8 mouse cellular contexts compared by ENCODE assay signal in the genomic region with DNA sequence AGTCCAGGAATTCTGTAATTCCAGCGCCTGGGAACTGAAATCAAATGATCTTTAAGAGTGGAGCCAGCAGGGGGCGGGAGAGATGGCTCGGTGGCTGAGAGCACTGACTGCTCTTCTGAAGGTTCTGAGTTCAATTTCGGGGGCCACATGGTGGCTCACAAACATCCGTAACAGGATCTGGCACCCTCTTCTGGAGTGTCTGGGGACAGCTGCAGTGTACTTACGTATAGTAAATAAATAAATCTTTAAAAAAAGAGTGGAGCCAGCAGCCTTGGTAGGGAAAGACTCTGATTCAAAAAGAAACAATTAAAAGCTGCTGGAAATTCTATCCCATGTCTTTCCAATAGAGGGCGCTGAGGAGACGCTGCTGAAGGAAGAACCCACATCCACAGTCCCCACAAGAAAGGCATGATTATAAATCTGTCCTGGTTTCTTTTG. TPM values are rescaled to one million over a fixed set of nuclear protein-coding genes. Genes with fewer than 3 reads are reported as not detected.
DNase-seq lines count a peak whose midpoint lies in the region; ATAC-seq and TF ChIP-seq lines count a peak whose summit lies in the region.

No protein-coding gene starts in this region.

- no peak overlapping the region for H3K4me2 ChIP-seq in forebrain, embryonic 14.5 days (ENCODE audit: low read length)
- H3K4me2 ChIP-seq in forebrain, embryonic 13.5 days = no peak overlapping the region
- H3K4me2 ChIP-seq in midbrain, embryonic 11.5 days = no peak overlapping the region
- no peak overlapping the region for H3K4me2 ChIP-seq in midbrain, embryonic 13.5 days (replicated peaks)

- no peaks in the 10 kb centered on the region for H3K4me1 ChIP-seq in forebrain, embryonic 14.5 days (ENCODE audit: control insufficient read depth, insufficient read depth, low read length)
- H3K4me1 ChIP-seq in forebrain, embryonic 13.5 days = 0 out of 2 replicates have a peak, but pooled peaks cover 8% of the 10 kb centered on the region
- H3K4me1 ChIP-seq in midbrain, embryonic 11.5 days (ENCODE audit: control insufficient read depth, insufficient read depth, low read length) = no peaks in the 10 kb centered on the region
- no peaks in the 10 kb centered on the region for H3K4me1 ChIP-seq in midbrain, embryonic 13.5 days (replicated peaks)
- H3K4me1 ChIP-seq in olfactory bulb, adult 2 months (ENCODE audit: control insufficient read depth, insufficient read depth, low read length) = peaks cover 6% of the 10 kb centered on the region

- 13% methylated on average over 8 of the region's 8 CpGs for WGBS in forebrain, embryonic 14.5 days
- 16% methylated on average over 8 of the region's 8 CpGs for WGBS in forebrain, embryonic 13.5 days
- WGBS in midbrain, embryonic 11.5 days = 17% methylated on average over 8 of the region's 8 CpGs
- WGBS in midbrain, embryonic 13.5 days = 14% methylated on average over 8 of the region's 8 CpGs
- WGBS in olfactory bulb, adult 2 months = 8% methylated on average over 8 of the region's 8 CpGs

- no peak overlapping the region for H3K4me3 ChIP-seq in forebrain, embryonic 14.5 days (ENCODE audit: low read depth, low read length)
- no peak overlapping the region for H3K4me3 ChIP-seq in forebrain, embryonic 13.5 days
- H3K4me3 ChIP-seq in midbrain, embryonic 11.5 days (ENCODE audit: low read depth, low read length) = no peak overlapping the region
- no peak overlapping the region for H3K4me3 ChIP-seq in midbrain, embryonic 13.5 days (replicated peaks)
- H3K4me3 ChIP-seq in olfactory bulb, adult 2 months (ENCODE audit: insufficient read depth, low read depth, low read length) = no peak overlapping the region

- H3K27me3 ChIP-seq in forebrain, embryonic 14.5 days (replicated peaks; ENCODE audit: control insufficient read depth, insufficient read depth, low read length) = no peaks in the 10 kb centered on the region; the same call in 1 of the 2 replicates
- H3K27me3 ChIP-seq in forebrain, embryonic 13.5 days = peaks cover 6% of the 10 kb centered on the region; the same call in 1 of the 2 replicates
- no peaks in the 10 kb centered on the region for H3K27me3 ChIP-seq in midbrain, embryonic 11.5 days (ENCODE audit: control insufficient read depth, insufficient read depth, low read length)
- peaks cover 3% of the 10 kb centered on the region; the same call in 1 of the 2 replicates for H3K27me3 ChIP-seq in midbrain, embryonic 13.5 days

- no peak overlapping the region for H3K27ac ChIP-seq in forebrain, embryonic 14.5 days (ENCODE audit: low read depth, low read length)
- H3K27ac ChIP-seq in forebrain, embryonic 13.5 days = no peak overlapping the region
- no peak overlapping the region for H3K27ac ChIP-seq in midbrain, embryonic 11.5 days (ENCODE audit: low read depth, low read length)
- no peak overlapping the region for H3K27ac ChIP-seq in midbrain, embryonic 13.5 days
- no peak overlapping the region for H3K27ac ChIP-seq in olfactory bulb, adult 2 months (ENCODE audit: insufficient read depth, low read depth, low read length)

- no peak overlapping the region for H3K9ac ChIP-seq in forebrain, embryonic 14.5 days (ENCODE audit: low read length)
- no peak overlapping the region for H3K9ac ChIP-seq in forebrain, embryonic 13.5 days
- no peak overlapping the region for H3K9ac ChIP-seq in midbrain, embryonic 11.5 days (ENCODE audit: low read length)
- no peak overlapping the region for H3K9ac ChIP-seq in midbrain, embryonic 13.5 days (replicated peaks)

- peak; percentile 34; the same call in 1 of the 2 replicates for TF ChIP-seq CTCF in olfactory bulb, adult 2 months (IDR thresholded peaks at IDR 0.05; ENCODE audit: insufficient read depth, low read depth, low read length)

- no peak for ATAC-seq in forebrain, embryonic 14.5 days
- ATAC-seq in forebrain, embryonic 13.5 days = no peak
- ATAC-seq in midbrain, embryonic 11.5 days (ENCODE audit: low FRiP score) = no peak
- no peak for ATAC-seq in midbrain, embryonic 13.5 days
- ATAC-seq in inflammation-experienced regulatory T-cells, adult 6 months = peak; percentile 58

- no peaks in the 10 kb centered on the region for H3K9me3 ChIP-seq in forebrain, embryonic 14.5 days (replicated peaks; ENCODE audit: control insufficient read depth, low read length)
- H3K9me3 ChIP-seq in forebrain, embryonic 13.5 days (replicated peaks) = no peaks in the 10 kb centered on the region
- no peaks in the 10 kb centered on the region for H3K9me3 ChIP-seq in midbrain, embryonic 11.5 days (ENCODE audit: control insufficient read depth, low read length)
- no peaks in the 10 kb centered on the region for H3K9me3 ChIP-seq in midbrain, embryonic 13.5 days

- peak; percentile 66 for DNase-seq in forebrain, embryonic 14.5 days (ENCODE audit: low spot score)
- peak; percentile 93 for DNase-seq in midbrain, embryonic 11.5 days (ENCODE audit: low spot score, missing footprints)
- DNase-seq in brain, adult 2 months (ENCODE audit: low read depth, low spot score) = peak; percentile 73
- no peak for DNase-seq in right cerebral cortex, postnatal 10 days (ENCODE audit: low spot score in 2 of 2)

- no peaks in the 10 kb centered on the region for H3K36me3 ChIP-seq in forebrain, embryonic 14.5 days (ENCODE audit: control insufficient read depth, insufficient read depth, low read length)
- H3K36me3 ChIP-seq in forebrain, embryonic 13.5 days (ENCODE audit: poor library complexity, severe bottlenecking) = no peaks in the 10 kb centered on the region
- no peaks in the 10 kb centered on the region for H3K36me3 ChIP-seq in midbrain, embryonic 11.5 days (ENCODE audit: control insufficient read depth, insufficient read depth, low read length)
- H3K36me3 ChIP-seq in midbrain, embryonic 13.5 days = no peaks in the 10 kb centered on the region

- TF ChIP-seq POLR2A in olfactory bulb, adult 2 months (IDR thresholded peaks at IDR 0.05; ENCODE audit: insufficient read depth, low read depth, low read length) = no peak

RNA-seq across cellular contexts. Expression of a gene that starts 8.7 kb away (rescaled TPM):
- polyA plus RNA-seq in forebrain, embryonic 14.5 days (2014; fragmentation: Nextera tagmentation; extraction: Ambion mirVana) = 7.4 and 8.0 TPM in 2 replicates
- polyA plus RNA-seq in forebrain, embryonic 13.5 days (2015; fragmentation: Nextera tagmentation; extraction: Ambion mirVana) = 6.9 and 8.3 TPM in 2 replicates
- 4.2 TPM in 2 replicates for polyA plus RNA-seq in midbrain, embryonic 11.5 days (2014; fragmentation: Nextera tagmentation; extraction: Ambion mirVana)
- polyA plus RNA-seq in midbrain, embryonic 13.5 days (2015; fragmentation: Nextera tagmentation; extraction: Ambion mirVana) = 7.8 TPM in 2 replicates
- 1 to 10 TPM in 2 of 3 experiments, under 1 TPM in 1; 0.20 to 2.4 (median 1.7) TPM for polyA plus RNA-seq in inflammation-experienced regulatory T-cells, adult 6 months (2017; shearing (Covaris generic))
- not detected in 2 replicates for polyA plus RNA-seq in olfactory bulb, adult 2 months (2012; ENCODE audit: insufficient read depth, insufficient read length, low replicate concordance, missing spikeins)

RNA-seq across cellular contexts. Expression of a gene that starts 23.6 kb away (rescaled TPM):
- polyA plus RNA-seq in forebrain, embryonic 14.5 days (2014; fragmentation: Nextera tagmentation; extraction: Ambion mirVana) = 45.4 and 55.1 TPM in 2 replicates
- polyA plus RNA-seq in forebrain, embryonic 13.5 days (2015; fragmentation: Nextera tagmentation; extraction: Ambion mirVana) = 39.4 and 40.3 TPM in 2 replicates
- polyA plus RNA-seq in midbrain, embryonic 11.5 days (2014; fragmentation: Nextera tagmentation; extraction: Ambion mirVana) = 40.1 and 41.7 TPM in 2 replicates
- polyA plus RNA-seq in midbrain, embryonic 13.5 days (2015; fragmentation: Nextera tagmentation; extraction: Ambion mirVana) = 52.9 and 54.3 TPM in 2 replicates
- 10 to 100 TPM; 10.3 to 12.5 (median 10.4) TPM for polyA plus RNA-seq in inflammation-experienced regulatory T-cells, adult 6 months (2017; shearing (Covaris generic))
- polyA plus RNA-seq in olfactory bulb, adult 2 months (2012; ENCODE audit: insufficient read depth, insufficient read length, low replicate concordance, missing spikeins) = not detected in 2 replicates

RNA-seq across cellular contexts. Expression of a gene that starts 23.7 kb away (rescaled TPM):
- 1.2 and 1.7 TPM in 2 replicates for polyA plus RNA-seq in forebrain, embryonic 14.5 days (2014; fragmentation: Nextera tagmentation; extraction: Ambion mirVana)
- 3.2 and 3.4 TPM in 2 replicates for polyA plus RNA-seq in forebrain, embryonic 13.5 days (2015; fragmentation: Nextera tagmentation; extraction: Ambion mirVana)
- 1.6 TPM in 2 replicates for polyA plus RNA-seq in midbrain, embryonic 11.5 days (2014; fragmentation: Nextera tagmentation; extraction: Ambion mirVana)
- 3.9 and 4.3 TPM in 2 replicates for polyA plus RNA-seq in midbrain, embryonic 13.5 days (2015; fragmentation: Nextera tagmentation; extraction: Ambion mirVana)
- under 1 TPM; 0.41 to 0.81 (median 0.44) TPM for polyA plus RNA-seq in inflammation-experienced regulatory T-cells, adult 6 months (2017; shearing (Covaris generic))
- not detected in 2 replicates for polyA plus RNA-seq in olfactory bulb, adult 2 months (2012; ENCODE audit: insufficient read depth, insufficient read length, low replicate concordance, missing spikeins)

RNA-seq across cellular contexts. Expression of a gene that starts 24.9 kb away (rescaled TPM):
- polyA plus RNA-seq in forebrain, embryonic 14.5 days (2014; fragmentation: Nextera tagmentation; extraction: Ambion mirVana) = 0.08 and 0.14 TPM in 2 replicates
- polyA plus RNA-seq in forebrain, embryonic 13.5 days (2015; fragmentation: Nextera tagmentation; extraction: Ambion mirVana) = 0.10 and 0.18 TPM in 2 replicates
- 0.04 TPM in 1 of 2 replicates, not detected in the other for polyA plus RNA-seq in midbrain, embryonic 11.5 days (2014; fragmentation: Nextera tagmentation; extraction: Ambion mirVana)
- 0.31 and 0.32 TPM in 2 replicates for polyA plus RNA-seq in midbrain, embryonic 13.5 days (2015; fragmentation: Nextera tagmentation; extraction: Ambion mirVana)
- 1 to 10 TPM in 2 of 3 experiments, under 1 TPM in 1; 0.60 to 1.9 (median 1.4) TPM for polyA plus RNA-seq in inflammation-experienced regulatory T-cells, adult 6 months (2017; shearing (Covaris generic))
- polyA plus RNA-seq in olfactory bulb, adult 2 months (2012; ENCODE audit: insufficient read depth, insufficient read length, low replicate concordance, missing spikeins) = not detected in 2 replicates

RNA-seq across cellular contexts. Expression of a gene that starts 26.2 kb away (rescaled TPM):
- 56.2 and 56.8 TPM in 2 replicates for polyA plus RNA-seq in forebrain, embryonic 14.5 days (2014; fragmentation: Nextera tagmentation; extraction: Ambion mirVana)
- polyA plus RNA-seq in forebrain, embryonic 13.5 days (2015; fragmentation: Nextera tagmentation; extraction: Ambion mirVana) = 56.0 and 63.2 TPM in 2 replicates
- 66.1 and 68.4 TPM in 2 replicates for polyA plus RNA-seq in midbrain, embryonic 11.5 days (2014; fragmentation: Nextera tagmentation; extraction: Ambion mirVana)
- 52.6 and 58.9 TPM in 2 replicates for polyA plus RNA-seq in midbrain, embryonic 13.5 days (2015; fragmentation: Nextera tagmentation; extraction: Ambion mirVana)
- 100 to 1,000 TPM in 2 of 3 experiments, 10 to 100 TPM in 1; 98.2 to 118 (median 109) TPM for polyA plus RNA-seq in inflammation-experienced regulatory T-cells, adult 6 months (2017; shearing (Covaris generic))
- polyA plus RNA-seq in olfactory bulb, adult 2 months (2012; ENCODE audit: insufficient read depth, insufficient read length, low replicate concordance, missing spikeins) = not detected in 2 replicates

Comparison
In these comparisons a context has a peak if more than half of its experiments do, and no peak if none do; other contexts are left out.
1. DNase-seq: peak in forebrain, embryonic 14.5 days (single experiment), midbrain, embryonic 11.5 days (single experiment) and brain, adult 2 months (single experiment); none in right cerebral cortex, postnatal 10 days (0 of 2).
2. RNA of a gene that starts 23.6 kb away (polyA plus RNA-seq): 52.9 to 54.3 TPM in midbrain, embryonic 13.5 days, 45.4 to 55.1 TPM in forebrain, embryonic 14.5 days, 40.1 to 41.7 TPM in midbrain, embryonic 11.5 days, 39.4 to 40.3 TPM in forebrain, embryonic 13.5 days and 10.3 to 12.5 TPM in inflammation-experienced regulatory T-cells, adult 6 months; not detected in olfactory bulb, adult 2 months; every median in the first group is over 10 times any median in the second.